In genomic region chr1:120013111-120013510, GRCm38 (mm10) we compare ENCODE assay signal across 8 mouse cellular contexts. TPM values are rescaled to one million over a fixed set of nuclear protein-coding genes. Genes with fewer than 3 reads are reported as not detected.
DNase-seq lines count a peak whose midpoint lies in the region; ATAC-seq lines count a peak whose summit lies in the region.

No protein-coding gene starts in this region.

- ATAC-seq in CD4-positive, CD25-positive, alpha-beta regulatory T cell, adult 4 months: no peak

- intact Hi-C loops in gastrocnemius, postnatal 36 days (cut with DNase I): loop anchor here (5.0 kb wide), 2 partner anchors 196 to 466 kb away; no protein-coding TSS in a partner anchor

- peak; percentile 61 for DNase-seq in CD4-positive, CD25-positive, alpha-beta regulatory T cell, adult 2 months (ENCODE audit: low read depth, low spot score)
- peak; percentile 29 for DNase-seq in WW6 (ENCODE audit: low read depth, low spot score)
- peak; percentile 75 to 86 for DNase-seq in cerebellum, postnatal 25 days
- peak; percentile 38 to 50 for DNase-seq in gastrocnemius, postnatal 36 days
- peak; percentile 74 for DNase-seq in layer of hippocampus, adult 11-12 months (ENCODE audit: low spot score)
- DNase-seq in lung, postnatal 36 days: peak; percentile 65
- DNase-seq in spleen, postnatal 4 days (ENCODE audit: low spot score in 2 of 2): peak; percentile 64 to 87

RNA-seq across cellular contexts. Expression of gene Sctr, which starts 6.4 kb away (rescaled TPM):
- polyA plus RNA-seq in CD4-positive, CD25-positive, alpha-beta regulatory T cell, adult 4 months (2017; shearing (Covaris generic)): under 1 TPM in 1 of 2 experiments, not detected in 1; 0.34 TPM
- 1 to 10 TPM; 3.2 to 3.7 TPM for total RNA-seq in gastrocnemius, postnatal 36 days (2021)

RNA-seq across cellular contexts. Expression of gene Cfap221, which starts 16.1 kb away (rescaled TPM):
- not detected for polyA plus RNA-seq in CD4-positive, CD25-positive, alpha-beta regulatory T cell, adult 4 months (2017; shearing (Covaris generic))
- not detected for total RNA-seq in gastrocnemius, postnatal 36 days (2021)

Comparison
In these comparisons a context has a peak if more than half of its experiments do, and no peak if none do; other contexts are left out.
1. DNase-seq: peak in every context shown above with its lines; median percentile 80 in cerebellum, postnatal 25 days; 76 in spleen, postnatal 4 days; 74 in layer of hippocampus, adult 11-12 months; 65 in lung, postnatal 36 days; 61 in CD4-positive, CD25-positive, alpha-beta regulatory T cell, adult 2 months; 44 in gastrocnemius, postnatal 36 days; 29 in WW6.